Mouse (Mus musculus): ENCODE results near the gene Anks1b.

GRCm38 (mm10) chr10:90864599-90864889 lies 991.2 kb downstream of the Anks1b start:
- TF ChIP-seq POLR2A (IDR thresholded peaks at IDR 0.05; ENCODE audit: low read depth, low read length) (no peak), CTCF (conservative IDR thresholded peaks at IDR 0.05; ENCODE audit: insufficient read depth, insufficient read length, low read depth, low read length) (no peak)

All from kidney, adult 2 months (tissue).